In the genomic region with DNA sequence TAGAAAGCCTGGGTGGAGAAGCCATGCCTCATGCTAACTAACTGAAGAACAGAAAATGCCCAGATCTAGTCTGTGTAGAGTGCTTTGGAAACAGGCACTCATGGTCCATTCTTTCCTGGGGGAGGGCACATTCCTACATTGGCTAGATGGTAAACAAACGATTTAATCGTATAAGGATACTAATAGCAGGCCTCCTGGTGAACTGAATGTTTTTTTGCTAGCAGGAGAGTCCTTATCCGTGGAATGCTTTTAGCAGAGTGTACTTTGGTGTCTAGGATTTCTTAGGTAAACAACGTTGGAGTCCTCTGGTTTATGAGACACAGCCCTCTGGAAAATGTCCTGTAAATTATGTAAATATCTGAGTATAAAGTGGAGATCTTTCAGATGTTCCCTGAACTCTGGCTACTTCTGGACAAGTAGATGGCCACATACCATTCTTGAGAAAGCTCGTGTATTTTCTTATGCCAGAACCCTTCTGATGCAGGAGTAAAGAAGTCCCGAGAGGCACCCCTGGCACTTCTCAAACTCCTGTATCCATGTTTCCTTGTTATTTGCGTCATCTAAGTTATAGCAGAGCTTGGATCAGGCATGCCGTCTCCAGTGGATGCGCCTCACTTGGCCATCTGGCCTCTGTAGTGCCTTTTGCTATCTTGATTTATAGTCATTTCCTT, we compare ENCODE assay signal across 22 mouse cellular contexts.
A peak's percentile ranks its signal among the peaks of the same experiment; 100 is the strongest.
DNase-seq lines count a peak whose midpoint lies in the region; ATAC-seq and TF ChIP-seq lines count a peak whose summit lies in the region.
"Had no signal": no experiment of that assay in that cellular context is flagged by ENCODE, and none has a peak within 500 bp of the region (broad histone marks: within the 10 kb centered on the region; RNA-seq: fewer than 3 reads in every experiment).

No protein-coding gene starts in this region.

- intact Hi-C loops in left cerebral cortex, postnatal 14 days (cut with DNase I), result no loop called here

- H3K9ac ChIP-seq in kidney, embryonic 15.5 days, result no peak overlapping the region
- no peak overlapping the region for H3K9ac ChIP-seq in heart, embryonic 12.5 days
- H3K9ac ChIP-seq: heart, embryonic 15.5 days; limb, embryonic 13.5 days; liver, embryonic 13.5 days; midbrain, embryonic 12.5 days; neural tube, embryonic 12.5 days had no signal

- H3K27ac ChIP-seq in kidney, embryonic 15.5 days, result peak overlapping the region; percentile 63
- H3K27ac ChIP-seq in kidney, adult 2 months (ENCODE audit: insufficient read depth, low read depth, low read length), result no peak overlapping the region
- no peak overlapping the region for H3K27ac ChIP-seq in heart, embryonic 12.5 days (ENCODE audit: poor library complexity, severe bottlenecking)
- H3K27ac ChIP-seq: forebrain, embryonic 10.5 days; heart, embryonic 15.5 days; limb, embryonic 13.5 days; liver, embryonic 13.5 days; midbrain, embryonic 12.5 days; neural tube, embryonic 12.5 days had no signal

- DNase-seq in kidney, adult 2 months, result no peak
- peak; percentile 2 for DNase-seq in urinary bladder, postnatal 36 days (ENCODE audit: low spot score in 2 of 2)
- DNase-seq in urinary bladder, postnatal 10 days (ENCODE audit: low spot score), result no peak
- peak; percentile 70 for DNase-seq in lung, postnatal 25 days (ENCODE audit: low spot score)
- peak; percentile 61 for DNase-seq in yolk sac, embryonic 10.5 days (ENCODE audit: low spot score)
- no peak for DNase-seq in left cerebral cortex, postnatal 14 days (ENCODE audit: low spot score in 2 of 2)
- DNase-seq: adrenal gland, postnatal 14 days; cerebellum, adult 9-11 months; gastrocnemius, postnatal 10 days; heart, adult 18-20 months; heart, postnatal 4 days; liver, embryonic 13.5 days; right cerebral cortex, postnatal 4 days had no signal

- H3K27me3 ChIP-seq in kidney, embryonic 15.5 days, result no peaks in the 10 kb centered on the region
- H3K27me3 ChIP-seq in kidney, adult 2 months (replicated peaks; ENCODE audit: control insufficient read depth, insufficient read depth, low read length), result no peaks in the 10 kb centered on the region
- H3K27me3 ChIP-seq in heart, embryonic 12.5 days (replicated peaks), result no peaks in the 10 kb centered on the region
- H3K27me3 ChIP-seq: CH12.LX; heart, embryonic 15.5 days; limb, embryonic 13.5 days; liver, embryonic 13.5 days; midbrain, embryonic 12.5 days; neural tube, embryonic 12.5 days had no signal

- H3K36me3 ChIP-seq in kidney, embryonic 15.5 days, result no peaks in the 10 kb centered on the region
- H3K36me3 ChIP-seq in kidney, adult 2 months (ENCODE audit: control insufficient read depth, insufficient read depth, low read length), result no peaks in the 10 kb centered on the region
- H3K36me3 ChIP-seq in heart, embryonic 12.5 days, result no peaks in the 10 kb centered on the region
- H3K36me3 ChIP-seq: forebrain, embryonic 10.5 days; heart, embryonic 15.5 days; limb, embryonic 13.5 days; liver, embryonic 13.5 days; midbrain, embryonic 12.5 days; neural tube, embryonic 12.5 days had no signal

- no peak overlapping the region for H3K4me2 ChIP-seq in kidney, embryonic 15.5 days
- H3K4me2 ChIP-seq in heart, embryonic 12.5 days, result no peak overlapping the region
- H3K4me2 ChIP-seq: heart, embryonic 15.5 days; limb, embryonic 13.5 days; liver, embryonic 13.5 days; midbrain, embryonic 12.5 days; neural tube, embryonic 12.5 days had no signal

- no peak for TF ChIP-seq POLR2A in kidney, adult 2 months (IDR thresholded peaks at IDR 0.05; ENCODE audit: low read depth, low read length)

- TF ChIP-seq CTCF in kidney, adult 2 months (conservative IDR thresholded peaks at IDR 0.05; ENCODE audit: insufficient read depth, insufficient read length, low read depth, low read length), result no peak

- 36% methylated on average over 9 of the region's 9 CpGs for WGBS in kidney, embryonic 15.5 days
- 35% methylated on average over 9 of the region's 9 CpGs for WGBS in kidney, adult 2 months
- WGBS in heart, embryonic 12.5 days, result 51% methylated on average over 9 of the region's 9 CpGs

- H3K4me3 ChIP-seq in kidney, embryonic 15.5 days (replicated peaks), result no peak overlapping the region
- H3K4me3 ChIP-seq in kidney, adult 2 months (ENCODE audit: insufficient read depth, low read depth, low read length), result no peak overlapping the region
- H3K4me3 ChIP-seq in heart, embryonic 12.5 days, result no peak overlapping the region
- H3K4me3 ChIP-seq: forebrain, embryonic 10.5 days; heart, embryonic 15.5 days; limb, embryonic 13.5 days; liver, embryonic 13.5 days; midbrain, embryonic 12.5 days; neural tube, embryonic 12.5 days had no signal

- ATAC-seq in kidney, embryonic 15.5 days (replicated peaks; ENCODE audit: low FRiP score), result peak; percentile 47
- ATAC-seq in heart, embryonic 12.5 days (ENCODE audit: insufficient number of reproducible peaks, low FRiP score), result no peak
- ATAC-seq: hindbrain, embryonic 16.5 days had no signal

- H3K9me3 ChIP-seq in kidney, embryonic 15.5 days (replicated peaks), result no peaks in the 10 kb centered on the region
- no peaks in the 10 kb centered on the region for H3K9me3 ChIP-seq in heart, embryonic 12.5 days (replicated peaks)
- H3K9me3 ChIP-seq: forebrain, embryonic 10.5 days; limb, embryonic 13.5 days; liver, embryonic 13.5 days; neural tube, embryonic 12.5 days had no signal

- peaks cover 16% of the 10 kb centered on the region for H3K4me1 ChIP-seq in kidney, embryonic 15.5 days
- no peaks in the 10 kb centered on the region for H3K4me1 ChIP-seq in kidney, adult 2 months (ENCODE audit: control insufficient read depth, insufficient read depth, low read length)
- H3K4me1 ChIP-seq in heart, embryonic 12.5 days (replicated peaks), result no peaks in the 10 kb centered on the region
- H3K4me1 ChIP-seq: forebrain, embryonic 10.5 days; heart, embryonic 15.5 days; limb, embryonic 13.5 days; liver, embryonic 13.5 days; midbrain, embryonic 12.5 days; neural tube, embryonic 12.5 days had no signal

Comparison
In these comparisons a context has a peak if more than half of its experiments do, and no peak if none do; other contexts are left out.
1. DNase-seq: peak in urinary bladder, postnatal 36 days (2 of 2), lung, postnatal 25 days (single experiment) and yolk sac, embryonic 10.5 days (single experiment); none in kidney, adult 2 months (single experiment), urinary bladder, postnatal 10 days (single experiment) and left cerebral cortex, postnatal 14 days (0 of 2).